Mouse (Mus musculus) liver, postnatal 0 days (tissue): Measurements from ENCODE around the gene Eif4e. TPM values are rescaled to one million over a fixed set of nuclear protein-coding genes. Genes with fewer than 3 reads are reported as not detected.

ENCODE experiments used
- ATAC-seq: fragments of 200-750 bp; cut with Nextera tagmentation; 2 replicates; pipeline ENCODE4 v1.8.0; 2017; ENCODE audit warnings: mild to moderate bottlenecking, moderate library complexity
- DNase-seq: peaks from one replicate; pipeline ENCODE4 v3.0.0-alpha.2; 2016
- H3K27ac ChIP-seq: fragments of 300-500 bp; sonication (generic); 2 replicates; pipeline ENCODE4 v1.5.1; 2014; ENCODE audit warnings: antibody characterized with exemption, moderate library complexity, mild to moderate bottlenecking, low read depth
- H3K27me3 ChIP-seq: fragments of 300-500 bp; sonication (generic); 2 replicates; pipeline ENCODE4 v1.6.1; 2014; ENCODE audit warnings: low read length, control low read depth, mixed read lengths; ENCODE audit not compliant: insufficient read depth
- H3K36me3 ChIP-seq: fragments of 300-500 bp; sonication (generic); replicated peaks from 2 replicates; pipeline ENCODE4 v1.6.1; 2014; ENCODE audit warnings: mild to moderate bottlenecking, control low read depth, low read length, moderate library complexity, mixed read lengths; ENCODE audit not compliant: insufficient read depth
- H3K4me1 ChIP-seq: fragments of 300-500 bp; sonication (generic); 2 replicates; pipeline ENCODE4 v1.6.1; 2014; ENCODE audit warnings: antibody characterized with exemption, mild to moderate bottlenecking, control low read depth; ENCODE audit not compliant: insufficient read depth
- H3K4me2 ChIP-seq: fragments of 300-500 bp; sonication (generic); 2 replicates; pipeline ENCODE4 v1.6.1; 2014; ENCODE audit warnings: low read depth, mild to moderate bottlenecking, low read length, moderate library complexity, mixed read lengths
- H3K4me3 ChIP-seq: fragments of 300-500 bp; sonication (generic); 2 replicates; pipeline ENCODE4 v1.5.1; 2014; ENCODE audit warnings: low read depth, low read length
- H3K9ac ChIP-seq: fragments of 300-500 bp; sonication (generic); replicated peaks from 2 replicates; pipeline ENCODE4 v1.6.1; 2014; ENCODE audit warnings: mild to moderate bottlenecking, moderate library complexity
- H3K9me3 ChIP-seq: fragments of 300-500 bp; sonication (generic); 2 replicates; pipeline ENCODE4 v1.6.1; 2016; ENCODE audit warnings: mild to moderate bottlenecking, control low read depth, low read length, mixed read lengths
- CTCF ChIP-seq: sonication (generic); IDR thresholded peaks from 2 replicates; pipeline ENCODE4 v1.5.1; 2016; ENCODE audit warnings: antibody characterized with exemption, low read depth
- EP300 ChIP-seq: IDR thresholded peaks from 2 replicates; pipeline ENCODE4 v1.6.1; 2016; ENCODE audit warnings: antibody characterized with exemption, low read depth, mild to moderate bottlenecking
- WGBS: fragments of 180-500 bp; shearing (Covaris S2); extraction: QIAGEN DNeasy Blood & Tissue Kit; methylation state at CpG from one replicate; pipeline ENCODE4 v1.1.7; 2014; ENCODE audit not compliant: insufficient replicate concordance; 5-methylcytosine and 5-hydroxymethylcytosine counted together
- polyA plus RNA-seq: library from polyadenylated mRNA; unstranded; fragments of >200 nt; fragmentation: Nextera tagmentation; extraction: Ambion mirVana; gene quantifications from 2 replicates; pipeline ENCODE4 v1.2.1, GENCODE M21; 2015

The Eif4e gene
- polyA plus RNA-seq, 1 experiment from 2014 or later, result 98.3 TPM

GRCm38 (mm10) chr3:138514749-138515148, 11.2 kb upstream of the Eif4e start:
- no peak overlapping the region for H3K27ac ChIP-seq
- H3K4me1 ChIP-seq, result 0 out of 2 replicates have a peak, but pooled peaks cover 2% of the 10 kb centered on the region
- no peaks in the 10 kb centered on the region for H3K27me3 ChIP-seq
- ATAC-seq, result no peak
- H3K9ac ChIP-seq, result no peak overlapping the region
- 80% methylated on average over 3 of the region's 3 CpGs for WGBS
- TF ChIP-seq CTCF, result no peak
- no peak for TF ChIP-seq EP300
- H3K9me3 ChIP-seq, result no peaks in the 10 kb centered on the region
- DNase-seq, result no peak
- no peak overlapping the region for H3K4me3 ChIP-seq
- no peak overlapping the region for H3K4me2 ChIP-seq
- no peaks in the 10 kb centered on the region for H3K36me3 ChIP-seq

GRCm38 (mm10) chr3:138515656-138516370, 10.2 kb upstream of the Eif4e start:
- Histone ChIP-seq H3K9ac (no peak overlapping the region), H3K27me3 (no peaks in the 10 kb centered on the region), H3K4me3 (no peak overlapping the region), H3K27ac (no peak overlapping the region), H3K36me3 (no peaks in the 10 kb centered on the region), H3K4me1 (0 out of 2 replicates have a peak, but pooled peaks cover 2% of the 10 kb centered on the region), H3K9me3 (no peaks in the 10 kb centered on the region), H3K4me2 (no peak overlapping the region)
- ATAC-seq (peak; percentile 88), DNase-seq (no peak)
- TF ChIP-seq CTCF (no peak), EP300 (no peak)
- WGBS, result 59% methylated on average over 10 of the region's 10 CpGs

- no peak overlapping the region for H3K4me3 ChIP-seq
- no peaks in the 10 kb centered on the region for H3K27me3 ChIP-seq
- no peaks in the 10 kb centered on the region for H3K36me3 ChIP-seq
- no peaks in the 10 kb centered on the region for H3K9me3 ChIP-seq
- H3K4me2 ChIP-seq, result no peak overlapping the region
- ATAC-seq (no peak), DNase-seq (peak; percentile 39)
- H3K9ac ChIP-seq, result no peak overlapping the region
- 0 out of 2 replicates have a peak, but pooled peaks cover 2% of the 10 kb centered on the region for H3K4me1 ChIP-seq
- WGBS, result 64% methylated on average over 3 of the region's 3 CpGs
- H3K27ac ChIP-seq, result no peak overlapping the region
- TF ChIP-seq EP300, result no peak
- TF ChIP-seq CTCF, result peak; percentile 68
These were observed 8.1 kb upstream of the Eif4e start for GRCm38 (mm10) chr3:138517881-138518280.

- no peaks in the 10 kb centered on the region for H3K27me3 ChIP-seq
- H3K9me3 ChIP-seq, result no peaks in the 10 kb centered on the region
- H3K36me3 ChIP-seq, result no peaks in the 10 kb centered on the region
- H3K4me3 ChIP-seq, result no peak overlapping the region
- no peaks in the 10 kb centered on the region for H3K4me1 ChIP-seq
- no peak overlapping the region for H3K9ac ChIP-seq
- H3K4me2 ChIP-seq, result no peak overlapping the region
- 57% methylated on average over 6 of the region's 6 CpGs for WGBS
- H3K27ac ChIP-seq, result no peak overlapping the region
- ATAC-seq, result no peak
- TF ChIP-seq CTCF, result no peak
- TF ChIP-seq EP300, result no peak
- DNase-seq, result no peak
These were observed 6.8 kb upstream of the Eif4e start for GRCm38 (mm10) chr3:138519218-138519617.

- H3K27me3 ChIP-seq, result no peaks in the 10 kb centered on the region
- no peak overlapping the region for H3K4me3 ChIP-seq
- DNase-seq (no peak), ATAC-seq (no peak)
- TF ChIP-seq EP300 (no peak), CTCF (no peak)
- peaks cover 17% of the 10 kb centered on the region for H3K4me1 ChIP-seq
- H3K27ac ChIP-seq, result no peak overlapping the region
- no peaks in the 10 kb centered on the region for H3K36me3 ChIP-seq
- 84% methylated on average over 4 of the region's 4 CpGs for WGBS
- no peak overlapping the region for H3K4me2 ChIP-seq
- no peaks in the 10 kb centered on the region for H3K9me3 ChIP-seq
- no peak overlapping the region for H3K9ac ChIP-seq
These were observed 2.0 kb upstream of the Eif4e start for GRCm38 (mm10) chr3:138523956-138524355.

- H3K27ac ChIP-seq, result no peak overlapping the region
- H3K36me3 ChIP-seq, result no peaks in the 10 kb centered on the region
- no peak for DNase-seq
- TF ChIP-seq EP300 (no peak), CTCF (no peak)
- H3K9me3 ChIP-seq, result no peaks in the 10 kb centered on the region
- peak overlapping the region; percentile 84; the same call in 1 of the 2 replicates for H3K9ac ChIP-seq
- ATAC-seq, result no peak
- H3K4me2 ChIP-seq, result no peak overlapping the region
- peaks cover 31% of the 10 kb centered on the region for H3K4me1 ChIP-seq
- no peaks in the 10 kb centered on the region for H3K27me3 ChIP-seq
- WGBS, result 71% methylated on average over 8 of the region's 8 CpGs
- no peak overlapping the region for H3K4me3 ChIP-seq
These were observed 485 bp upstream of the Eif4e start for GRCm38 (mm10) chr3:138525494-138525893.
